ENCODE assay signal across 17 mouse cellular contexts in genomic region chr7:98532981-98533380, GRCm38 (mm10).
"Had no signal": no experiment of that assay in that cellular context is flagged by ENCODE, and none has a peak within 500 bp of the region (broad histone marks: within the 10 kb centered on the region; RNA-seq: fewer than 3 reads in every experiment).

No protein-coding gene starts in this region.

- H3K27me3 ChIP-seq: liver, embryonic 15.5 days; lung, embryonic 15.5 days; midbrain, embryonic 13.5 days; midbrain, embryonic 15.5 days; neural tube, embryonic 12.5 days had no signal

- H3K36me3 ChIP-seq: liver, embryonic 15.5 days; lung, embryonic 15.5 days; midbrain, embryonic 13.5 days; midbrain, embryonic 15.5 days; neural tube, embryonic 12.5 days had no signal

- H3K27ac ChIP-seq: liver, embryonic 15.5 days; lung, embryonic 15.5 days; macrophage; midbrain, embryonic 13.5 days; midbrain, embryonic 15.5 days; neural tube, embryonic 12.5 days had no signal

- ATAC-seq: liver, postnatal 0 days; lung, postnatal 0 days; midbrain, embryonic 13.5 days; midbrain, embryonic 15.5 days had no signal

- H3K9me3 ChIP-seq: liver, embryonic 15.5 days; lung, embryonic 15.5 days; megakaryocyte, embryonic 14.5 days; midbrain, embryonic 13.5 days; midbrain, embryonic 15.5 days; neural tube, embryonic 12.5 days had no signal

- DNase-seq: liver, postnatal 0 days; lung, adult 2 months; lung, postnatal 14 days; lung, postnatal 36 days; right cerebral cortex, postnatal 25 days; right cerebral cortex, postnatal 4 days; spleen, adult 18-20 months; thymus, postnatal 14 days; thymus, postnatal 36 days had no signal

- H3K4me3 ChIP-seq: liver, embryonic 15.5 days; lung, embryonic 15.5 days; megakaryocyte, embryonic 14.5 days; midbrain, embryonic 13.5 days; midbrain, embryonic 15.5 days; neural tube, embryonic 12.5 days had no signal
